ENCODE assay signal across 27 mouse cellular contexts in genomic region chr19:21895540-21895939, GRCm38 (mm10).
DNase-seq lines count a peak whose midpoint lies in the region; ATAC-seq lines count a peak whose summit lies in the region.
"Had no signal": no experiment of that assay in that cellular context is flagged by ENCODE, and none has a peak within 500 bp of the region (broad histone marks: within the 10 kb centered on the region; RNA-seq: fewer than 3 reads in every experiment).

No protein-coding gene starts in this region.

- H3K36me3 ChIP-seq in heart, embryonic 10.5 days: no peaks in the 10 kb centered on the region
- H3K36me3 ChIP-seq: embryonic facial prominence, embryonic 12.5 days; forebrain, embryonic 10.5 days; forebrain, embryonic 15.5 days; kidney, embryonic 15.5 days; limb, embryonic 12.5 days; neural tube, embryonic 13.5 days; stomach, embryonic 15.5 days had no signal

- no peak for DNase-seq in heart, embryonic 10.5 days (ENCODE audit: low spot score)
- no peak for DNase-seq in heart, postnatal 36 days
- peak; percentile 64 for DNase-seq in 416B (ENCODE audit: low read depth)
- DNase-seq in frontal cortex, postnatal 36 days (ENCODE audit: low spot score in 2 of 2): no peak
- DNase-seq in thymus, postnatal 4 days: no peak
- DNase-seq: adrenal gland, adult 8-10 months; cerebellum, adult 8-10 months; cerebellum, postnatal 25 days; embryo, embryonic 11 days; gastrocnemius, adult 2 months; kidney, adult 18-20 months; kidney, postnatal 25 days; thymus, postnatal 14 days had no signal

- H3K9me3 ChIP-seq in heart, embryonic 10.5 days: no peaks in the 10 kb centered on the region
- H3K9me3 ChIP-seq: embryonic facial prominence, embryonic 12.5 days; forebrain, embryonic 10.5 days; forebrain, embryonic 15.5 days; kidney, embryonic 15.5 days; limb, embryonic 12.5 days; neural tube, embryonic 13.5 days; stomach, embryonic 15.5 days had no signal

- 0 out of 2 replicates have a peak overlapping the region, but pooled peaks have one; percentile 22 for H3K27ac ChIP-seq in heart, embryonic 10.5 days
- H3K27ac ChIP-seq: embryonic facial prominence, embryonic 12.5 days; forebrain, embryonic 10.5 days; forebrain, embryonic 15.5 days; gastrocnemius, adult 2 months; hindbrain, embryonic 14.5 days; kidney, embryonic 15.5 days; left cerebral cortex, adult 2 months; limb, embryonic 12.5 days; neural tube, embryonic 13.5 days; stomach, embryonic 15.5 days had no signal

- H3K4me3 ChIP-seq in heart, embryonic 10.5 days: no peak overlapping the region
- H3K4me3 ChIP-seq: embryonic facial prominence, embryonic 12.5 days; forebrain, embryonic 10.5 days; forebrain, embryonic 15.5 days; gastrocnemius, adult 2 months; kidney, embryonic 15.5 days; left cerebral cortex, adult 2 months; limb, embryonic 12.5 days; myocyte; neural tube, embryonic 13.5 days; stomach, embryonic 15.5 days had no signal

- H3K4me1 ChIP-seq in heart, embryonic 10.5 days: peaks cover 7% of the 10 kb centered on the region
- H3K4me1 ChIP-seq: embryonic facial prominence, embryonic 12.5 days; forebrain, embryonic 10.5 days; forebrain, embryonic 15.5 days; neural tube, embryonic 13.5 days; stomach, embryonic 15.5 days had no signal

- 69% methylated on average over 5 of the region's 5 CpGs for WGBS in heart, embryonic 10.5 days

- H3K27me3 ChIP-seq in heart, embryonic 10.5 days (ENCODE audit: insufficient read depth, poor library complexity, severe bottlenecking): no peaks in the 10 kb centered on the region
- H3K27me3 ChIP-seq: embryonic facial prominence, embryonic 12.5 days; forebrain, embryonic 15.5 days; kidney, embryonic 15.5 days; limb, embryonic 12.5 days; neural tube, embryonic 13.5 days; stomach, embryonic 15.5 days had no signal

- intact Hi-C loops in heart, postnatal 36 days (cut with DNase I): loop anchor here (5.0 kb wide), 1 partner anchor 47 kb away; no protein-coding TSS in a partner anchor

- ATAC-seq in common myeloid progenitor, adult 5-6 weeks (replicated peaks; ENCODE audit: low read depth, poor library complexity, severe bottlenecking): peak; percentile 46
- ATAC-seq in monocyte, adult 5-6 weeks (replicated peaks; ENCODE audit: insufficient number of reproducible peaks, low FRiP score, low TSS enrichment, poor library complexity, severe bottlenecking): peak; percentile 51
- ATAC-seq: CD4-positive, CD25-positive, alpha-beta regulatory T cell, adult 4 months; forebrain, embryonic 15.5 days; midbrain, embryonic 16.5 days had no signal
